Mouse (Mus musculus) kidney, adult 2 months (tissue): ENCODE data around the gene Vps13d.

ENCODE experiments used
- CTCF ChIP-seq: fragments of 200-500 bp; conservative IDR thresholded peaks from 2 replicates; pipeline ENCODE4 v1.5.1; 2011; ENCODE audit warnings: low read depth, mild to moderate bottlenecking, control low read depth, low read length, moderate library complexity, mixed read lengths; ENCODE audit not compliant: insufficient read depth, insufficient read length
- POLR2A ChIP-seq: fragments of 200-500 bp; IDR thresholded peaks from one replicate; pipeline ENCODE4 v1.6.1; 2011; ENCODE audit warnings: low read depth, low read length, control low read depth

- TF ChIP-seq POLR2A (no peak), CTCF (no peak)
These were observed 35.8 kb upstream of the Vps13d start for GRCm38 (mm10) chr4:145230647-145231046.
